Mouse (Mus musculus): Measurements from ENCODE around the gene Bri3.

The Bri3 gene

DNA sequence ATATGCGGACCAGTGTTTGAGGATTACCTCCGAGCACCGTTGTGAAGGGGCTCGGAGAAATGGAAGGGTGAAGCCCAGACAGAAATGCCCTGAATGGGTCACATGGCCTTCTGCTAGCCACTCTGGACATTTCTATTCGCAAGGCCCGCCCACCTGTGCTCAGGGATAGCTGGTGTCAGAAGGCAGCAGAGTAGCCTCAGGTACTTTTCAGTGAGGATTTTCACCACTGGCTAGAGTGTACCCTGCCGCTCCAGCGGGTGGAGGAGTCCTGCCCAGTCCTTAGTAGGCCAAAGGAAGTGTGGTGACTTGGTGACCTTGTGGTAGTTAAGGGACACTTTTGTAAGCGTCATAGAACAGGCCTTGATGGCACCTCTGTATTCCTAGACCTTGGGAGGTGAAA lies 17.1 kb downstream of the Bri3 start:
- DNase-seq (ENCODE audit: low read depth, low spot score) = no peak

DNA sequence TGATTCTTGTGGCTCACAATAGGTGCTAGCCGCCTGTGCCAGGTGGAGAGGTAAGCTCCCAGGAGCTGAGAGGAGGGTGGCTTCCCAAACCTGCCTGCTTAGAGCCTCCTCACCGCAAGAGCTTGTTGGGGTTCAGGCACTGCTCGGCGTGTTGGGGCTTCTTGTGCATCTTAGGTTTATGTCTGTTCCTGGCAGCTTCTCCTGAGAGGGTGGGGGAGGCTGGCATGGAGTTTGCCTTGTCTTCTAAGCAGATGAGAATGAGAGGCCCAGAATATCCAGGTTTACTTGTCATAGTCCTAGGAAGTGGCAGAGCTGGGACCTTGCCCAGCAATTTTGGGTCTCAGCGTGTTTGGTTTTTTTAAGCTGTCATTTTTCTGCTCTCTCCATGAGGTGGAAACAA lies 17.6 kb downstream of the Bri3 start:
- no peak for DNase-seq (ENCODE audit: low read depth, low spot score)

DNA sequence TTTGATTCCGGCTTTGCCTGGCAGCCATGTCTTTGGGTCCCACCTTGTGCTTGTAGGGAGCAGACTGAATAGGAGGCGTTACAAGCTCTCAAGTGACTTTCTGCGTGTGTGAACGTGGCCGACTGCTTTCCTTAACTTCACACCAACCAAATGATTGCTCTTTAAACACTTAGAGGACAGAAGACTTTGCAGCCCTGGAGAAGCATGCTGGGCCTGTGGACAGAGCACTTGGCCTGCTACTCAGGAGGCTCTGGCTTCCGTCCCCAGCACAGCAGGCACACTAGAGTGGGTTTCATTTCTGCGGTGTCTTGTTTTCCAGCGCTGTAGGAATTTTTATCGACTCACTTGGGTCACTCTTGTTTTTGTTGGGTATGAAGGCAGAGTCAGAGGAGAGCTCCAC lies 18.8 kb downstream of the Bri3 start:
- DNase-seq (ENCODE audit: low read depth, low spot score) = no peak

DNA sequence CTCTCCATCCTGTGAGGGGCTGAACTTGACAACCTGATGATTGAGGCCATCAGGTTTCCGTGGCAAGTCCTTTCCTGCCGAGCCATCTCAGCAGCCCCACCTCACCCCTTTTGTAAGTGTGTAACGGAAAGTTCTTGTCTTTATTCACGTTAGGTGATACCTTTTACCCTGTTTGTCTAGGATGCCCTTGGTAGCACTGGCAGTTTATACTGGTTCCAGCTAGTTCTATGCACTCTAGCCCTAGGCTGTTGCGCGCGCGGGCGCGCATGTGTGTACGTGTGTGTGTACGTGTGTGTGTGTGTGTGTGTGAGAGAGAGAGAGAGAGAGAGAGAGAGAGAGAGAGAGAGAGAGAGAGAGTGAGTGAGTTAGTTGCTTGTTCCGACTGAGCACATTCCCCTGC lies 19.3 kb downstream of the Bri3 start:
- DNase-seq (ENCODE audit: low read depth, low spot score) = no peak

DNA sequence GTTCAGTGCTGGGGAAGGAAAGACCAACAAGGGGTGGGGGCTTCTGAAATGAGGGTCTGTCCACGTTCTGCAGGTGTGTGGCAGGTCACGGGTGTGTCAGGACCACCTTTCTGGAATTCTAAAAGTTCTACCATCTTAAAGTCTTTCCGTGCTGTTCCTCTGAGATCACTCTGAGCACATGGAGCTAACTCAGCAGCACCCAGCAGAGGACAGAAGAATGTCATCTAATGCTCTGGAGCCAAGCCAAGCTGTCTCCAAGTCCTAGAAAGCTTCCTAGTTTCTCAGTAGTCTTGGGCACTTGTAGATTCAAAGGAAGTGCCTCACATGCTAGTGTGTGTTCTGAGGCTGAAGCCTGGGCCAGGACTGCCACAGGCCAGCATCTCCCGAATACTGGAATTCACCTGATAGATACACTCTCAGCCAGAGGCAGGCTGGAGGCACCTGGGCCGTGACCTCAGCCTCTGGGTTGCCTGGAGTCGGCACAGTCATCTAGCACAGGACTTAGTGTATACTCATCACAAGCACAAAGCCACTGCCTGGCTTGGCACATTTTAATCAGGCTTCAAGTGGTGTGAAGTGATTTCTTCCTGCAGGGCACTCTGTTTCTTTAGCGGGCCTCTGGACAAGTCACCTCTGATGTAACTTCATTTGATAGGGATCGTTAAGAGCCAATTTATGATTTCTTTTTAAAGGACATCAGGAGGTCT lies 23.5 kb downstream of the Bri3 start:
- DNase-seq (ENCODE audit: low read depth, low spot score) = no peak

DNA sequence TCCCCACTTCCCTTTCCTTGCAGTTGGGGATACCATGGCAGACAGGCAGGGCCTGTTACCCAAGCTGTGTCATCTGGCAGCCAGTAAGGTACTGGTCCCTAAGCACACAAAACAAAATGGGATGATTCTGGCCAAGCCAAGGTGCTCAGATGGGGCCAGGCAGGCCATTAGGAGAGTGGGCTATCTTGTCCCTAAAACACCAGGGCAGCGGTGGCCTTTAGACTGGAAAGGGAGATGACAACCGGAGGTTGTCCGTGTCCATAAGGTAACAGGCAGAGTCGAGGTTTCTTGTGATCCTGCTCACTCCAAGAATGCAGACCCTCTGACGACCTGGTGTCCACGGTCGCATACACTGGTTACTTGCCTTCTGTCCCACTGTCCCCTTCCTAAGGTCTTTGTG lies 25.7 kb downstream of the Bri3 start:
- DNase-seq (ENCODE audit: low read depth, low spot score) = no peak

DNA sequence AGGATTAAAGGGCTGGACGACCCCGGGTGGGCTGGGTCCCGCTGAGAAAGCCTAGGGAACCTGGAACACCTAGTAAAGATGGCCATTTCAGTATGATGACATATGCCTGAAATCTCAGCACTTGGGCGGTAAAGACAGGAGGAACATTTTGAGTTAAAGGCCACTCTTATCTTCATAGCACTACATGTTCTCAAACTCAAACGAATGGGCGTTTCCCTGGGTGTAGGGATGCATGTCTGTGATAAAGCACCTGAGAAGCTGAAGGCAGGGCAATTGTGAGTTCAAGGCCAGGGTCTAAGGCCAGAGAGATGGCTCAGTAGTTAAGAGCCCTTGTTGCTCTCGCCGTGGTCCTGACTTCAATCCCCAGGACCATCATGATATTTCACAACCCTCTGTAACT lies 26.2 kb downstream of the Bri3 start:
- no peak for DNase-seq (ENCODE audit: low read depth, low spot score)

DNA sequence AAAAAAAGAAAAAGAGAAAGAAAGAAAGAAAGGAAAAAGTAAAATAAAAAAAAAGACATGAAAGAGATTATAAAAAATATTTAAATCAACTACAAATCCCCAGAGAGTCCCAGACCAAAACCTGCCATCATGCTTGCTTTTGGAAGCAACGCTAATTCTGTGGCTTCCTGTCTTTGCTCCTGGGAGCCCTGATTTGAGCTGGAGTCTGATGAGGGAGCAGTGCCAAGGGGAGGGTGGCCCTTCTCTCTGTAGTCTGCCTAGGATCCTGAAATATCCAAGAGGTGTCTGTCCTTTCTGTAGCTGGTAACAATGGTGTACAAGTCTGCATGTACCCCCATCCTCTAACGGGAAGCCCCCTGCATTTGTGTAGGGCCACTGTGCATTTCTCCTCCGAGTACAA lies 26.9 kb downstream of the Bri3 start:
- DNase-seq (ENCODE audit: low read depth, low spot score) = no peak

DNA sequence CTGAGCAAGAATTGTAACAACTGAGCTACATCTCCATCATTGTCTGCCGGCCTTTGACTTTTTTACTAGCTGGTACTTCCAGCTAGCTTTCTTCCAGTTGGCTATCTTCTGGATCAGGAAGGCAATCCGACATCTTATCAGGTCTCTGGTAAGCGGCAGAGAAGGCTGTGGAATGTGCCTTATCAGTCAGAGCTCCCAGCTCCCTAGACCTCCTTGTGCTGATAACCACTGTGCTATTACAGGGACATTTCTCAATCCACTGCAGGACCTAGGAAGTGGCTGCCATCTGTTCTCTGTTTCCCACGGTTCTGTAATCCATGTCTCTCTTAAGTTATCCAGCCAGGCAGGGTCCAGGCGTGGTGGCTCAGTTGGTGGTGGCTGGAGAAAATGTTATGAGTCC lies 27.5 kb downstream of the Bri3 start:
- DNase-seq (ENCODE audit: low read depth, low spot score) = no peak

DNA sequence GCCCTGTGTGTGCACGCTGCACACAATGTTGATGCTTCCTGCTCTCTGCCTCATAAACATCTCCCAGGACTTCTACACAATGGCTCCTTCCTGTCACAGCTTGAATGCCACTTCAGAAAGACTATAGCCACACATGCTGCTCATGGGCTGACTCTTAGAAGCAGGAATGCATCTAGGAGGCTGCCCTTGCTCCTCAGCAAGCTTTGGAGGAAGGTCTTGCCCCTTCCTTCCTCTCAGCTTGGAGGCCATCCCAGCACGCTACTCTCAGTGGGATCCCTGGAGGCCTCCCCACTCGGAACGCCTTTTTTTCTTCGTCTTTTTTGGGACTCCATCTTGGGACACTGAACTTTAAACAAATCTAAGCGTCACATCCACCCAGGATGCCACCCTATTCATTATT lies 30.7 kb downstream of the Bri3 start:
- no peak for DNase-seq (ENCODE audit: low read depth, low spot score)

DNA sequence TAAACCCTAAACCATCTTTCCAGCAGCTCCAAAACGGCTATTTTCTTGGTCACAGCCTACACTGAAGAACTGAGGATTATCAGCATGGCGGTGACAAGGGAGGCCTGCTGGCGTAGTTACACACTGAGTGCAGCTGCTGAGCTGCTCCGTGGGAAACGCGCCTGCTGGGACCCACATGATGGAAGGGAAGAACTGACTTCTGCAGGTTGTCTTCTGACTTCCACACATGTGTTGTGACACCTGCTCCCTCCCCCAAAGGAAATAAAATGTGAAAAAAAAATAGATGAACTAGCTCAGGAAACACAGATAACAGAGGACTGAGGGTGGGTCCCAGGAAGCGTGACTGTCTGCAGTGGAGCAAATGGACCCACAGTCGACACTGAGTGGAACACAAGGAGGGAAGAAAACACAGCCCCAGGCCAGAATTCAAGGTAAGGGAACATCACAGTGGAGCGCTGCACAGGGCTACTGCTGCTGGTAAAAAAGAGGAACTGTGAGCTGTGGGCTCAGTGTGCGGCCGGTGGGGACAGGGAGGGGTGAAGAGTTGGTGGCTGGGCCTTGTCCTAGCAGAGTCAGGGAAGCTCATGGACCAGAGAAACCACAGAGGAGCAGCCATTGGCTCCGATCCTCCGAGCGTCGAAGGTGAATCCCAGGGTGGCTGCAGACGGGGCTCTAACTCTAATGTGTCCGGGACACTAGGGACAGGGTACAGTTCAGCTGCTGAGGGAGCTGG lies 32.8 kb downstream of the Bri3 start:
- DNase-seq (ENCODE audit: low read depth, low spot score) = no peak

DNA sequence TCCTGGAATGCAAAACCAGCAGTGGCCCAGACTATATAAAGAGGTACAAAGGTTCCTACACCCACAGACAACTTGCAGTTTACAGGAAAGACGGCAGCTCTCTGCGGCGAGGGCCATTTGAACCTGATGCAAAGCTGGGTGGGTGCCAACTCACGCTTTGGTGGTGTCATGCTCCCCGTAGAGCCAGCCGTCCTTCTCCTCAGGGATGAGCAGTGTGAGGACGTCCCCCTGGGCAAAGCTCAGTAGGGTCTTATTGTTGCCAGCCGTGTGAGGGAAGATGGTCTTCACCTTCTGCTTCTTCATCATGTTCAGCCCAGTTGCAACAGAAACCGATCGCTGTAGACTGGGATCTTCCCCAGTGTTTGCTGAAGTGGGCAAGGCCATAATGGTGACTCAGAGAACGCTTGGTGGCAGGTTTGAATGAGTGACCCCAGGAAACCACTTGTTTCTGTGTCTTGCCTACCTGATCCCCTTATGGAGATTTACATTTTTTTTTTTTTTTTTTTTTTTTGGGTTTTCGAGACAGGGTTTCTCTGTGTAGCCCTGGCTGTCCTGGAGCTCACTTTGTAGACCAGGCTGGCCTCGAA lies 34.2 kb downstream of the Bri3 start:
- DNase-seq (ENCODE audit: low read depth, low spot score) = no peak

DNA sequence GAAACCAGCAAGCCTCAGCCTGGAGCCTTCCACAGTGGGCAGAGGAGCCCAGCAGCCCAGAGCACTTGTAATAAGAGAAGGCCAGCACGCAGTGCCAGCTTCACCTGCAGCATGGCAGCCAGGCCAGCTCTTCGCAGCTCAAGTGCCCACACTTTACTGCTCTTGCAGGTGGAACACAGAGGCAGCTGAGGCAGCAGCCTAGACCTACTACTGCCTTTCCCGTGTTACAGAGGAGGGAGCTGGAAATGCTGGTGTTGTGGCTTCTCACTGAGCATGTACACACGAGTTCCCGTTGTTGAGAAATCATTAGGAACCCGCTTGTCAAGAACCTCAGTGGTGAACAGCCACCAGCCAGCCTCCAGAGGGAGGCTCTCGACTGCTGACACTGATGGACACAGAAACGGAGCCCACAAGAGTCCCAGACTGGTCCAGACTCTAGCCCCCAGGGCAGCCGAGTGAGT lies 34.9 kb downstream of the Bri3 start:
- no peak for DNase-seq (ENCODE audit: low read depth, low spot score)

DNA sequence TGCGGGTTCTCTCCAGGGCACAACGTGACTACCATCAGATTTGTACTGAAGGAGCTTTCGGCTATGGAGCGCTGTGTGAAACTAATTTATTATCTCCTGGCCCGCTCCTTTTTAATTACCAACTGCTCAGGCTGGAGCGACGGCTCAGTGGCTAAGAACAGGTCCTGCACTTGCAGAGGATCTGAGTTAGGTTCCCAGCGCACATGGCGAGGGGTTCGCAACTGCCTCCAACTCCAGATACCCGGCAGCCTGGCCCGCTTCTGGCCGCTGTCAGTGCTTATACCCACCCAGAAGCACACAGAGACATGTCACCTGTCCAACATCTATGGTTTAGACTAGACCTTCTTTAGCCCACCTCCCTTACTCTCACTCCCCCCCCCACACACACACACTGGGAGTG lies 35.7 kb downstream of the Bri3 start:
- no peak for DNase-seq (ENCODE audit: low read depth, low spot score)

DNA sequence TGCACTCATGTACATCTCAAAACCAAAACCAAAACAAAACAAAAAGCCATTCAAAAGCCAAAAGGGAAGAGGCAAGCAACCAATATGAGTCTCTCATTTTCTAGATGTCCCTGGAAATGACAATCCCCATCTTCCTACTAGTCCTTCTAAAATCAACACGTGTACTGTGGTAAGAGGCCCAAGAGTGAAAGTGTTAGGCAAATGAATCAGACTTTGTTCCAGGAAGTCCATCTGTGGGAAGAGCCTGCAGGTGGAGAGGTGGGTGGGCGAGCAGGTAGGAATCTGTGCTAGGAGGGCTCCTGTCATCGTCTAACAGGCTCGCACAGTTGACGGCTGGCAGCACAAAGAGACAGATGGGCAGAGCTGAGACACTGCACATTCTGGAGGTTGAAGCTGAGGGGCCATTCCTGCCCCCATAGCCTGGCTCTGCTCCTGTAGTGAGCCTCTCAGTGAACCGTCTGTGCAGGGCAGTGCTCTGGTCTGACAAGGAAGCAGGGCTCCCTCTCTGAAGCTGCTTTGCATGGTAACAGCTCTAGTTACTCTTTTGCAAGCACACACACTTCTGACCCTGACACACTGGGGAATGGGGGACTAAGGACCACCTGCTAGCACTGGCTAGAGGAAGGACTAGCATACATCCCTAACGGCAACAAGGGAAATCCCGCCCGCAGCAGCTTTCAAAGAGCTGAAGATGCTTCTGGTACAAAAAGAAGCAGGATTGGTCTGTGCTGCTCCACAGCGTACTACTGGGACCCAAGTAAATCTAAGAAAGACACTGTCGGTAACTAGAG lies 38.4 kb downstream of the Bri3 start:
- no peak for DNase-seq (ENCODE audit: low read depth, low spot score)

DNA sequence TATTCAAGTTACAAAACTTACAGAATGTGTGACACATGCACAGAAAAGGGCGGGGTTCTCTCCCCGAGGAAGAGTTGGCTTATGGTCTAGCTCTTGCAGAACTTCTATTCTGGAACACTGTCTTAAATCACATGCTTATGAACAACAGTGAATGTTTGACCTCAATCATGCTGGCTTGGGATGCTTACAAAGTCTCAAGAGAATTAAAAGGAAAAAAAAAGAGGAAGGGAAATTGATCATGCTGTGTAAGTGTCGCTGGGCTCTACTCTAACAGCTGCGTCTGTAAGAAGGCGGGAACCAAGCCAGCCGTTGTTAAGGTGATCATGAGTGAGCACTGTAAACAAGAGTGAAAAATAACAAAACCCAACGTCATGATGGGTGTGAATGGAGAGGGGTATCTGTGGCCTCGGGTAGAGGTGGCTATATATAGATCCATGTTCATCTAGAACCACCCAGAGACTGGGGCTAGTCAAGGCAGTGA lies 39.4 kb downstream of the Bri3 start:
- no peak for DNase-seq (ENCODE audit: low read depth, low spot score)

DNA sequence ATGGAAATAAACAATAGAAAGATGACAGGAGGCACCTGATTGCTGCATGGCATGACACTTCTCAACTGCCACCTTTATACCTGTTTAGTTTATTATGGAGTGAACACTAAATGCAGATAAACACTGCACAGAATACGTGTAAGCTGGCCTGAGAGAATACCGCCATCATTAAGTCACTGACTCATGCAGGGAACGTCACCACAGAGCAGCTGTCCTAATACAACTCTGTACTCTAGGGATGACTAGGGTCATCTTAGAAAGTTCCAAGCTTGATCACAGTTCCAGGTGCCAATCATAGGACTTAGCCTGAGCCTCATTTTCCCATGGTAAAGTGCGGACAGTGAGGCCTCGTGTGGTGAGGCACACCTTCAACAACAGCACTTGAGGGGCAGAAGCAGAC lies 40.4 kb downstream of the Bri3 start:
- DNase-seq (ENCODE audit: low read depth, low spot score) = no peak

DNA sequence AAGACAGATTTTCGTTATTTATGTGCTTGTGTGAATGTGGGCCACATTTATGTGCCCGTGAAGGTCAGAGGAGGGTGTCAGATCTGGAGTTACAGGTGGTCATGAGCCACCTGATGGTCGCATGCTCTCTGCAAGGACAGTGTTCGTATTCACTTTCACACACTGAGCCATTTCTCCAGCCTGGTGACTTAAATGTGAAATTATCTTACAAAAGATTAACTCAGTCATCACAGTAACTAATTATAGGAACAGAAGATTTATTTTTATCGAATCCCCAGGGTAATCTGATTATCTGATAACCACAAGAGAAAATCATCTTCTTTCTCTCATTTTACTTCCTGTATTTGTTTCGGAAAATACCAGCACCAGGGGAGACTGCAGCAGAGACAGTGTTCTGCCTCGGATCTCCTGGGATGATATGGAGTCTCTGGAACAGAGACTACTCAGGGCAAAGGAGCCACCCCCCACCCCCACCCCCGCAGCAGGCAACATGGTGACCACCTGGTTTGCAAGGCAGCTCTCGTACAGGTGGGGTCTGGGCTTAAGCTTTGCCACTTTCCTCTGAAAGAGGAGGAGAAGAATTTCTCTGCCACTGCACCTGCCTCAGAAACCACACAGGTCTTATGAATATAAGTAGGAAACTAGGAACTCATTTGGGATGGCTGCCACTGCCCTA lies 42.5 kb downstream of the Bri3 start:
- DNase-seq (ENCODE audit: low read depth, low spot score) = peak; percentile 13

DNA sequence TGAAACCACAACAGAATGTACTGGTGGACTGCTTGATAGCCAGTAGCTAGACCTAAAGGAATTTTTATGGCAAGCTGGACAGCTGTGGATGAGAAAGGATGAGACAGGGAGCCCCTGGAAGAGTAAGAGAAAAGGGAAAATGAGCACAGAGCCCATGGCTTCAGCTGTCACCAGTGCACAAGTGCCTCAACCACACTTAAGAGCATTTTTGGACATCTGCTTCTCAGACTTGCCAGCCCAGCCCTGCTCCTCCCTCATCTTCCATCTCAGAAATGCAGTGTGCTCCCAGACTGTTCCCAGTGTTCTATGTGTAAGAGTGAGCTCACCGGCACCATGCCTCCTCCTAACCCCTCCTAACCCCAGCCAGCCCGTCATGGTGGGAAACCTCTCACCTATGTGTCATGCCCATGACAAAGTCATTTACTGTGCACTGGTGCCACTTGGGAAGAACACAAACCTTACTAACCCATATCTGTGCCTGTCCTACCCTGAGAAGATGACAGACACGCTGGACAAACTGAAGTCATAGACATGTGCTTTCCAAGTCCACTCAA lies 43.1 kb downstream of the Bri3 start:
- no peak for DNase-seq (ENCODE audit: low read depth, low spot score)

DNA sequence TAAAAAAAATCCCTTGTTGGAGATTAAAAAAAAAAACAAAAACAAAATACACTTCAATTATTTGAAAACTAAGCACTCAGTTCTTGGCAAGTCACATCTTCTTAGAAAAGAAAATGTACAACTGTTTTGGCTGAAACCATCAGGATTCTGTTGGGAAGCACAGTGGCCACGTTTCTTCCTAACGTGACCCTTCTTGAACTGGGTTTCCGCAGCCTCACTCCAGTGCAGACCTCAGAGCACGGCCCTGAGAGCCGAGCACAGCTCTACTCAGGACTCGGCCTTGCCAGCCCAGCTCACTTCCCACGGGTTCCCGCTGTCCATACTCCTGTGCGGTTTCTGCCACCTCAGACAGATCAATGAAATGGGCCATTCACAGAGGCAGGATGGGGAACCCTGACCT lies 44.2 kb downstream of the Bri3 start:
- DNase-seq (ENCODE audit: low read depth, low spot score) = no peak

DNA sequence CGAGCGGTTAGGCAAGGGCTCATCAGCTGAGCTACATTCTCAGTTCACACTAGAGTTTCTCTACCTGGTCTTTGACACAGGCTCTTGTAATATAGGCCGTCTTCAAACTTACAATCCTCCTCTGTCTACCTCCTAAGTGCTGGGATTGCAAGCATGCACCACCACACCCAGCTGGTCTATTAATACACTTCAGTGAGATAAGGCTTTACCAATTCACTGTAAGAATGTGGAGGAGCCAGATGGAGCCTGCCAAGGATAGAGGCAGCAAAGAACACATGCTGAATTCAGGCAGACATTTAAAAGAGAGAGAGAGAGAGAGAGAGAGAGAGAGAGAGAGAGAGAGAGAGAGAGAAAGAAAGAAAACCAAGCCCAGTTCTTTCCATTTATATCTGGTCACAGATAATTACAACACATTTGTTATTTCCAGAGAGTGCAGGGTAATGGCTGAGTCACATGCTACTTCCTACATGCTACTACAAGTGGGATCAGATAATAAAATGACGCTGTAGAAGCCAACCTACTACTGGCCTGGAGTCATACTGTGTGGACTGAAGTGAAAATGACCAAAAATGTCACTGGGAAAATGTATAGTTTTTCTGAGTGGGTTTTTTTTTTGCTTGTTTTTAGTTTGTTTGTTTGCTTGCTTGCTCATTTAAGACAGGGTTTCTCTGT lies 45.7 kb downstream of the Bri3 start:
- no peak for DNase-seq (ENCODE audit: low read depth, low spot score)
